Mouse (Mus musculus): Measurements from ENCODE around the gene Urad. TPM values are rescaled to one million over a fixed set of nuclear protein-coding genes. Genes with fewer than 3 reads are reported as not detected.

Urad gene
- 0.49 and 0.53 TPM in 2 replicates for polyA plus RNA-seq (2014; fragmentation: Nextera tagmentation; extraction: Ambion mirVana)

DNA sequence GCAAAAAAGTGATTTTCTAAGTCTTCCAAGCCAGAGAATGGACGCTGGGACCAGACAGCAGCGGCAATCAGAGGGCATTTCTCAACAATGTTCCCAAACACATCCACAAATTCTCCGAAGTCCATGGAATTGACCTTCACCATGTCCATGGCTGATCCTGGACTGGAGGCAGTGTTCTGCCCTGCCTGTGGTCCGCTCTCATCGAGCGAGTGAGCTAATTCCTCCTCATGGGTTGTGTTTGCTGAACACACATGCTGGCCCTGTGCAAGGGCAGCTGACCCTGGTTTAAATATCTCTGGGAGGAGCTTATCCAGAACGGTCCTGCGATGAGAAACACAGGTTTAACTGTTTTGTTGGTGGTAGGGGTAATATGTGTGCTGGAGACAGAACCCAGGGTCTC, at the start of gene Urad:
Gene Urad, minus strand, starts transcription at position 258 of the 400 bp plus-strand sequence.
- Histone ChIP-seq H3K4me2 (peak within 1 kb of the TSS; percentile 34; the same call in 1 of the 2 replicates), H3K27me3 (replicated peaks; ENCODE audit: control insufficient read depth, insufficient read depth, low read length) (peaks cover 44% of the 10 kb centered on the region), H3K4me1 (replicated peaks; ENCODE audit: control insufficient read depth, insufficient read depth, low read length) (0 out of 2 replicates have a peak, but pooled peaks cover 2% of the 10 kb centered on the region), H3K9me3 (ENCODE audit: control insufficient read depth, low read length) (no peaks in the 10 kb centered on the region), H3K4me3 (ENCODE audit: low read depth, low read length) (no peak within 1 kb of the TSS), H3K36me3 (ENCODE audit: control insufficient read depth, insufficient read depth, low read length) (no peaks in the 10 kb centered on the region), H3K27ac (ENCODE audit: low read depth, low read length) (no peak within 1 kb of the TSS; the same call in 1 of the 2 replicates), H3K9ac (ENCODE audit: low read depth, low read length) (no peak within 1 kb of the TSS)
- DNase-seq (ENCODE audit: low spot score): no peak
- 0 out of 2 replicates have a peak, but pooled peaks have one; percentile 35 for ATAC-seq (replicated peaks; ENCODE audit: low FRiP score)
- 63% methylated on average over 8 of the region's 8 CpGs for WGBS

GRCm38 (mm10) chr5:147370276-147370675, 48.0 kb upstream of the Urad start:
- no peaks in the 10 kb centered on the region for H3K27me3 ChIP-seq (replicated peaks; ENCODE audit: control insufficient read depth, insufficient read depth, low read length)
- no peaks in the 10 kb centered on the region for H3K36me3 ChIP-seq (ENCODE audit: control insufficient read depth, insufficient read depth, low read length)
- no peak for DNase-seq (ENCODE audit: low spot score)
- H3K4me1 ChIP-seq (replicated peaks; ENCODE audit: control insufficient read depth, insufficient read depth, low read length): no peaks in the 10 kb centered on the region
- ATAC-seq (replicated peaks; ENCODE audit: low FRiP score): no peak
- no peak overlapping the region for H3K4me2 ChIP-seq
- H3K9ac ChIP-seq (ENCODE audit: low read depth, low read length): no peak overlapping the region
- no peak overlapping the region for H3K4me3 ChIP-seq (ENCODE audit: low read depth, low read length)
- H3K9me3 ChIP-seq (ENCODE audit: control insufficient read depth, low read length): no peaks in the 10 kb centered on the region
- H3K27ac ChIP-seq (ENCODE audit: low read depth, low read length): no peak overlapping the region
- WGBS: 78% methylated on average over 8 of the region's 8 CpGs

DNA sequence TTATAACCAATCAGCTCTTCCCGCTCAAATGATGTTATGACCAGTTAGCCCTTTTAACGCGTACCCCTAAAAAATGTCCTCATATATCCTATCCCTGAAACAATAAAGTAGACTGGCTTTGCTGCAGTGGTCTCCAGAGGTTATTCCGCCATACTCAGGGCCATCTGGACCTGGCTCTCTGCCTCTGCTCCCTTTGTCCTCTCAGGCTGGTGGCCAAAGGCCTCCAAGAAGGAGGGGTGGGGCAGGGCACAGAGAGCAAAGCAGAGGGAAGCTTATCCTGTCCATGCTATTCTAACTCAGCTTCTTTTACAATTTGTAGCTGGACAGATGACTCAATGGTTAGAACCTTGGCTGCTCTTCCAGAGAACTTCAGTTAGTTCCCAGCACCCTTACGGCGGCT, 46.0 kb upstream of the Urad start:
- no peak overlapping the region for H3K27ac ChIP-seq (ENCODE audit: low read depth, low read length)
- no peaks in the 10 kb centered on the region for H3K36me3 ChIP-seq (ENCODE audit: control insufficient read depth, insufficient read depth, low read length)
- 91% methylated on average over 6 of the region's 6 CpGs for WGBS
- H3K27me3 ChIP-seq (replicated peaks; ENCODE audit: control insufficient read depth, insufficient read depth, low read length): no peaks in the 10 kb centered on the region
- no peak overlapping the region for H3K4me2 ChIP-seq
- no peak overlapping the region for H3K4me3 ChIP-seq (ENCODE audit: low read depth, low read length)
- H3K4me1 ChIP-seq (replicated peaks; ENCODE audit: control insufficient read depth, insufficient read depth, low read length): no peaks in the 10 kb centered on the region
- no peak overlapping the region for H3K9ac ChIP-seq (ENCODE audit: low read depth, low read length)
- no peak for ATAC-seq (replicated peaks; ENCODE audit: low FRiP score)
- no peak for DNase-seq (ENCODE audit: low spot score)
- no peaks in the 10 kb centered on the region for H3K9me3 ChIP-seq (ENCODE audit: control insufficient read depth, low read length)

DNA sequence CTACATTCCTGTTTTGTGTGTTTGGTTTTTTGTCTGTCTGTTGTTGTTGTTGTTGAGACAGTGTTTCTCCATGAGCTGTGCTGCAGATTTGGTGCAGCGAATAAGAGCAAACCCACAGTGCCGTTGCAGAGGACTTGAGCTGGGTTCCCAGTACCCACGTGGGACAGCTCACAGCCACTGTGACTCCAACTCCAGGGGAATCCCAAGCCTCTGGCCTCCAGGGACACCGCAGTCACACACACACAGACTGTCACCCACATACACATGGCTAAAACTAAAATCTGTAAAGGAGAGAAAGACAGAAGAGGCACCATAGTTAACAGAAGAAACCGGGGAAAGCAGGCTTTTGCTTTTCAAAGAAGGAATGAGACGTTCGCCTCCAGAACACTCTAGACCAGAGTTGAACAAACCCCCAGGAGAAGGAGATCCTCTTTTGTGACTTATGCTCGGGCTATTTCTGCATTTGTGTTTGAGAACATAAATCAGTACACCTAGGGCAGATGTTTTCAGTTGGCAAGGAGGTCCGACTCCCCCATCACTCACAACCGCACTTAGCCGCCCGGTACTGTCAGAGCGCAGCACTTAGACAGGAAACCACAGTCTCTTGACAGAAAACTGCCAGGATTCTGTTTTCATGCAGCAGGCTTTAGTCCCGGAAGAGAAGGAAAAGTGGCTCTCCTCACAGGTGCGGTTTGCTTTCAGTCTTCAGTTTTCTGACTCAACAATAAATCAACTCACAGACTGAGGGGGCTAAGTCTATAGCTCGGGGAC, 43.9 kb upstream of the Urad start:
- Histone ChIP-seq H3K4me1 (replicated peaks; ENCODE audit: control insufficient read depth, insufficient read depth, low read length) (no peaks in the 10 kb centered on the region), H3K27ac (ENCODE audit: low read depth, low read length) (no peak overlapping the region), H3K9ac (ENCODE audit: low read depth, low read length) (no peak overlapping the region), H3K4me2 (no peak overlapping the region), H3K4me3 (ENCODE audit: low read depth, low read length) (no peak overlapping the region), H3K27me3 (replicated peaks; ENCODE audit: control insufficient read depth, insufficient read depth, low read length) (no peaks in the 10 kb centered on the region), H3K9me3 (ENCODE audit: control insufficient read depth, low read length) (no peaks in the 10 kb centered on the region), H3K36me3 (ENCODE audit: control insufficient read depth, insufficient read depth, low read length) (no peaks in the 10 kb centered on the region)
- ATAC-seq (replicated peaks; ENCODE audit: low FRiP score) (no peak), DNase-seq (ENCODE audit: low spot score) (no peak)
- WGBS: 43% methylated on average over 16 of the region's 16 CpGs

DNA sequence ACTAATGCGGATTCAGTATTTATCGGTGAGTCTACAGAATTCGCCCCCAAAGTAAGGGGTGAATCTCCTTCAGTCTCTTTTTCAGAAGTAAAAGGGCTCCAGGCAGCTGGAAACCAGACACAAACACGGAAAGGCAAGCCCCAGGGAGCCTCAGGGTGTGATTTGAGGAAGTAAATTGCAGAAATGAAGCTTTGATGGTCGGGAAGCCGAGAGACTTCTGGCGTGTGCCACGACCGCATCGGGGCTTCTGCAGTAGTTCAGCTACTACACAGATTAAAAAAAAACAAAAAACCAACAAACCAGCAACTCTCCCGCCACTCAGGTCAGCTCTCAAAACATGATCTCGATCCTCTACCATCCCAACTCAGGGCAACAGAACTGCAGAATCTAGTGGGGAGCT, 40.8 kb upstream of the Urad start:
- H3K4me2 ChIP-seq: no peak overlapping the region
- H3K27ac ChIP-seq (ENCODE audit: low read depth, low read length): no peak overlapping the region; the same call in 1 of the 2 replicates
- ATAC-seq (replicated peaks; ENCODE audit: low FRiP score) (no peak), DNase-seq (ENCODE audit: low spot score) (no peak)
- H3K9me3 ChIP-seq (ENCODE audit: control insufficient read depth, low read length): no peaks in the 10 kb centered on the region
- no peak overlapping the region for H3K4me3 ChIP-seq (ENCODE audit: low read depth, low read length)
- 55% methylated on average over 12 of the region's 12 CpGs for WGBS
- H3K27me3 ChIP-seq (replicated peaks; ENCODE audit: control insufficient read depth, insufficient read depth, low read length): no peaks in the 10 kb centered on the region
- no peak overlapping the region for H3K9ac ChIP-seq (ENCODE audit: low read depth, low read length)
- no peaks in the 10 kb centered on the region for H3K4me1 ChIP-seq (replicated peaks; ENCODE audit: control insufficient read depth, insufficient read depth, low read length)
- H3K36me3 ChIP-seq (ENCODE audit: control insufficient read depth, insufficient read depth, low read length): no peaks in the 10 kb centered on the region

DNA sequence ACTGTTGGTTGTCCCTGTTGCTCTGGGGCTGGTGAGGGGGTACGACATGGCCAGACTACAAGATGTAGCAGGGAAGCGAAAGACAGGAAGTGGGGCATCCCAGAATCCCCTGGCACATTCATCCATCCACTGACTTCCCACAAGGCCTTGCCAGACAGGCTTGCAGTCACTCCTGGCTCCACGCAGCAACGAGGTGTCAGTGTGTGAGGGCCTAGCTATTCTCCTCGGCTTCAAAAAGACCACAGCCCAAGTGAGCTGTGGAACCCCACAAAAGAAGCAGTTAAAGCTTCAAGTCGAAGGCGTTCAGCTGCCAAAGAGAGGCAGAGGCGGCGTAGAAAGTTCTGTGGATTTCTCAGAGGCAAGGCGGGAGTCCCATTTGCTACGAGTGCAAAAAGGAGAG, 36.2 kb upstream of the Urad start:
- Histone ChIP-seq H3K27ac (ENCODE audit: low read depth, low read length) (no peak overlapping the region), H3K9ac (ENCODE audit: low read depth, low read length) (no peak overlapping the region), H3K36me3 (ENCODE audit: control insufficient read depth, insufficient read depth, low read length) (no peaks in the 10 kb centered on the region), H3K27me3 (replicated peaks; ENCODE audit: control insufficient read depth, insufficient read depth, low read length) (no peaks in the 10 kb centered on the region), H3K4me3 (ENCODE audit: low read depth, low read length) (no peak overlapping the region), H3K4me1 (replicated peaks; ENCODE audit: control insufficient read depth, insufficient read depth, low read length) (no peaks in the 10 kb centered on the region), H3K4me2 (no peak overlapping the region), H3K9me3 (ENCODE audit: control insufficient read depth, low read length) (no peaks in the 10 kb centered on the region)
- DNase-seq (ENCODE audit: low spot score): no peak
- 88% methylated on average over 11 of the region's 11 CpGs for WGBS
- ATAC-seq (replicated peaks; ENCODE audit: low FRiP score): no peak

GRCm38 (mm10) chr5:147357536-147357935, 35.3 kb upstream of the Urad start:
- Histone ChIP-seq H3K4me3 (ENCODE audit: low read depth, low read length) (no peak overlapping the region), H3K4me2 (no peak overlapping the region), H3K27me3 (replicated peaks; ENCODE audit: control insufficient read depth, insufficient read depth, low read length) (no peaks in the 10 kb centered on the region), H3K9me3 (ENCODE audit: control insufficient read depth, low read length) (no peaks in the 10 kb centered on the region), H3K27ac (ENCODE audit: low read depth, low read length) (no peak overlapping the region), H3K4me1 (replicated peaks; ENCODE audit: control insufficient read depth, insufficient read depth, low read length) (no peaks in the 10 kb centered on the region), H3K36me3 (ENCODE audit: control insufficient read depth, insufficient read depth, low read length) (no peaks in the 10 kb centered on the region), H3K9ac (ENCODE audit: low read depth, low read length) (no peak overlapping the region)
- DNase-seq (ENCODE audit: low spot score) (no peak), ATAC-seq (replicated peaks; ENCODE audit: low FRiP score) (no peak)
- 43% methylated on average over 3 of the region's 3 CpGs for WGBS

GRCm38 (mm10) chr5:147356260-147357055, 34.2 kb upstream of the Urad start:
- no peak overlapping the region for H3K4me2 ChIP-seq
- DNase-seq (ENCODE audit: low spot score) (no peak), ATAC-seq (replicated peaks; ENCODE audit: low FRiP score) (no peak)
- H3K27ac ChIP-seq (ENCODE audit: low read depth, low read length): no peak overlapping the region
- H3K9me3 ChIP-seq (ENCODE audit: control insufficient read depth, low read length): no peaks in the 10 kb centered on the region
- H3K9ac ChIP-seq (ENCODE audit: low read depth, low read length): no peak overlapping the region
- WGBS: 86% methylated on average over 13 of the region's 13 CpGs
- no peaks in the 10 kb centered on the region for H3K27me3 ChIP-seq (replicated peaks; ENCODE audit: control insufficient read depth, insufficient read depth, low read length)
- no peaks in the 10 kb centered on the region for H3K36me3 ChIP-seq (ENCODE audit: control insufficient read depth, insufficient read depth, low read length)
- H3K4me1 ChIP-seq (replicated peaks; ENCODE audit: control insufficient read depth, insufficient read depth, low read length): no peaks in the 10 kb centered on the region
- no peak overlapping the region for H3K4me3 ChIP-seq (ENCODE audit: low read depth, low read length)

All from liver, embryonic 11.5 days (tissue).